Mouse (Mus musculus): ENCODE data around the gene Gria1. TPM values are rescaled to one million over a fixed set of nuclear protein-coding genes. Genes with fewer than 3 reads are reported as not detected.

The Gria1 gene
- polyA plus RNA-seq, 3 experiments from 2014 or later = not detected

DNA sequence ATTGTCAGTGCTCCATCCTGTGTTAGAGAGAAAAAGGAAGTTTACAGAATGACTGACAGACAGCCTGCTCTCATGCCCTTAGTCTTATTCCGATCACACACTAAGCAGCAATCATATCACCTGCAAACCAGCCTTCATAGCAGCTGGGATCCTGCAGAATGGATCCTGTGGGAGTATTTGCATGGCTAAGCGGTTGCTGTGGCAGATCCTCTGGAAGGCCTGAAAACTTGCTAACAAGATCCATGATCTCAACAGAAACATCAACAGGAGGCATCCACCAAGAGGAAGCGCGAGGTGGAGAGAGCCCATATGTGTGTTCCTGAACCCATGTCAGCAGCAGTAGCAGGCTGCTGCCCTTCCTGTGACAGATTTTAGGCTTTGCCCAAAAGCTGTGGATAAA lies 173.0 kb downstream of the Gria1 start:
- no peak for ATAC-seq

DNA sequence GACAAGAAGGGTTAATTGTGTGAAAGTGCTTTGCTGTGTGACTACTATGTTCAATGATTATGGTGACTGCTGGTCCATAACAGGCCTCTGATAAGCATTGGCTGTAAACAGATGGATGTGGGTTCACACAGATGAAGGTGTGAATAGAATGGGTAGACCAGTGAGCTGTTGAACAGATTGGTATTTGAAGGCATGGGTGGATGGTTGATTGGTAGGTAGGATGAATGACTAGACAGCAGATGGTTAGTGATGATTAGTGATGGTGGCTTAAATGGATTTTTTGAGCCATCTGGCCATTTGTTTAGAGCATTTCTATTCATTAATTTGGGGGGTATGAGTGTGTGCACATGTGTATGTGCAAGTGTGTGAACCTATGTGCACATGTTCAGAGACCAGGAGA lies 173.9 kb downstream of the Gria1 start:
- ATAC-seq = no peak

DNA sequence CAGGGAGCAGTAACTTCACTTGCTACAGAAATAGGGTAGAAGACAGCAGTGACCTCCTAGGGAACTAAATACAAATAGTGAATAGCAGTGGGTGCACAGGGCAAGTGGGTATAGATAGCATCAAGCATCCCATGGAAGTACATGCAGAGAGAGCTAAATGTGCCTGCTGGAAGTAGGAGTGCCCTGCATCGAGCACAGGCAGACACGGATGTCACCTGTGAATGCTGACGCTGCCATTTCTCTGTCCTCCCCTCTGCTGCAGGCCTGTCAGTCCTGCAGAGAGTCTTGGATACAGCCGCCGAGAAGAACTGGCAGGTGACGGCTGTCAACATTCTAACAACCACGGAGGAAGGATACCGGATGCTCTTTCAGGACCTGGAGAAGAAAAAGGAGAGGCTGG lies 178.2 kb downstream of the Gria1 start:
- ATAC-seq = no peak

DNA sequence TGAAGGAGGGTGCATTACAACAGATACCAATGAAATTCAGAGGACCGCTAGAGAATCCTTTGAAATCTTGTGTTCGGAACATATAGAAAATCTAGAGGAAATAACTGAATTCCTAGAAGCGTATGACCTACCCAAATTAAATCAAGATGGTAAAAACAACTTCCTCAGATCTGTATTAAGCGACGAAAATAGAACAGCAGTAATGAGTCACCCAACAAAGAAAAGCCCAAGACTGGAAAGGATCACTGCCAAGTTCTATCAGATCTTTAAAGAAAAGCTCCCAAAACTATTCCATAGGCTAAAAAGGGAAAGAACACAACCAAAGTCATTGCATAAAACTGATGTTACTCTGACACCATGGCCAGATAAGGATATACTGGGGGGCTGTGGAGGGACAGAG lies 183.6 kb downstream of the Gria1 start:
- no peak for ATAC-seq

DNA sequence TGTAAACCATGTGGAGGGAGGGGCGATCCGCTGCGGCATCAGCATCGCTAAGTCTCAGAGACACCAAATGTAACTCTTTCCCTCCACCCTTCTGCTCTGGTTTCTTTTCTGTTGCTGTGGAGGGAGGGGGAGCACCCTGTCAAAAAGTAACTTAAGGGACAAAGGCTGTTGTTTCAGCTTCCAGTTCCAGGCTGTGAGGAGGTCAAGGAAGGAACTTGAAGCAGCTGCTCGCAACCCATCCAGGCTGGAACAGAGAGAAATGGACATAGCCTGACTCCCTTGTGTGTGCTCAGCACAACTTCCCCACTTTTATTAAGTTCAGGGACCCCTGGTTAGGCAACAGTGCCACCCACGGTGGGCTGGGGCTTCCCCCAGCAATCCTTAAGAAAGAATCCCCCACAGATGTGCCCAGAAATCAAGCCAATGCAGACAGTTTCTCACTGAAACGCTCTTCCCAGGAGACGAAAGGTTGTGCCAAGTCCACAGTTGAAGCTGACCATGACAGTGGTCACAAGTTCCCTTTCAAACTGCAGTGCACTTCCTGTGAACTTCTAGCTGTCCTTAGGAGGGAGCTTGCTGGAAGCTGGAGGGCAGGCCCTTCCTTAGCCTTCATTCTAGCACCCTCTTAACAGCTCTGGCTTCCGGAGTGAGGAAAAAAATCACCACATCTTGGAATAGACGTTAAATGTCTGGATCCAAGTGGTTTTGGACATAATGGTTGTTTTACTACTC lies 190.2 kb downstream of the Gria1 start:
- ATAC-seq = no peak

DNA sequence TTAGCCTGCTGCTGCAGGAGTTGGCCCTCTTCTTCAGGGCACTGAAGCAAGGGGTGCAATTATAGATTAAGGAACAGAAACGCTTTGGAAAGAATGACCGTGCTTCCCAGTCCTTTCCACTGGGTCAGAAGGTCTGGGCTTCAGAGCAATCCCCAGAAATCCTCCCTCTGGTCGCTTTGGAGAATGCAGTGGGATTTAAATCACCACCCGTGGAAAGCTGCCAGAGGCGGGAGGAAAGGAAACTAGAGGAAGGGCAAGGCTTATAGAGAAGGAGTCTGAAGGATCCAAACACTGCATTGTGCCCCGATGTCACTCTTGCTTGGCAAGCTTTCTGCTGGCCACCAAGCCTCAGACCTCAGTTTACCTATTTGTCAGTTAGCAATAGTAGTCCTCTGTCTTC lies 193.2 kb downstream of the Gria1 start:
- ATAC-seq = no peak

DNA sequence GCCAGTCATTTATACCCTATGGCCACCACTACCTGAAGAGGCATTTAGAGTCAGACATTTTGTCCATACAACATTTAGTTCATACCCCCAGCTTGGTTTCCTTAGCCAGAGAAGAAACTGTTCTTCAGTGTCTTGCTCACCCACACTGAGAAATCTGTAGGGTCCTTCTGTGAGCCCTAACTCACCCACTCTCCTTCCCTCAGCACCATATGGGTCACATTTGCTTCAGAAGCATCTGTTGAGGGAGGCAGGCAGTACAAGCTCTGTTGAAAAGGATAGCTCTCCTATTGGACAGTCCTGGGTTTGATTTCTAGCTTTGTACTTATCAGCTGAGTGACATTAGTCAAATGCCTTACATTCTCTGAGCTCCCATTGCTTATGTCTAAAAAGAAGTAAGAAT lies 196.1 kb downstream of the Gria1 start:
- ATAC-seq = no peak

DNA sequence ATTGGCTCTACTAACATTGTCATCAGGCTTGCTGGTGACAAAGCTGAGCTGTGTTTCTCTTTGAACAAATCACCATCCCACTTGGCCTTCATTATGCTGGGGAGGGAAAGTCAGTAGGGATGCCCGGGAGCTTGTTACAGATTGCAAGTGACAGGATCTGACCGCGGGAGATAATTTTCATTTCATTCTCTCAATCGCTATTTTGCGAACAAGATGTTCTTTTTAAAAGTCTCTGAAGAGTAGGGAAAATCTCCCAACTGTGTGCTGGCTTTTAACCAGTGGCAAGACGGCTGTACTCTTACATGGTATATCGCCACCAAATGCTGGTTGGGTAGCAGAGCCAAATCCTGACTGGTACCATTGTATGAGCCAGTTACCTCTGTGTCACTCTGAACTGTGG lies 202.9 kb downstream of the Gria1 start:
- ATAC-seq = no peak

DNA sequence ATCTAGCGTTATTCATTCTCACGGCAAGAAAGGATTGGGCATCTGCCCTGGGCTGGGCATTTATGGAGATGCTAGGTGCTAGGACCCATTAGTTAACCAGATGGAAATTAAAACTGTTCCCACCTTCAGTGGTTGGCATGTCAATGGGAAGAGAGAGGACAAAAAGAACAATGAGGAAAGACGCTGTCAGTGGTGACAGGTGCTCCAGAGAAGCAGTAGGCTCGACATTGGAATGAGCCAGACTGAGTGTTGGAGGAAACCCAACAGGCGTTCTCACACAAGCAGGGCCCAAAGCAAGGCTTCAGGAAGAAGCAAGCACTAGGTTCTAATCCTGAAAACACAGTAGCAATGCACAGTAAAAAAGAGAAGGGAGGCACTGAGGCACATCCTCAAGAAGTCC lies 203.4 kb downstream of the Gria1 start:
- ATAC-seq = no peak

DNA sequence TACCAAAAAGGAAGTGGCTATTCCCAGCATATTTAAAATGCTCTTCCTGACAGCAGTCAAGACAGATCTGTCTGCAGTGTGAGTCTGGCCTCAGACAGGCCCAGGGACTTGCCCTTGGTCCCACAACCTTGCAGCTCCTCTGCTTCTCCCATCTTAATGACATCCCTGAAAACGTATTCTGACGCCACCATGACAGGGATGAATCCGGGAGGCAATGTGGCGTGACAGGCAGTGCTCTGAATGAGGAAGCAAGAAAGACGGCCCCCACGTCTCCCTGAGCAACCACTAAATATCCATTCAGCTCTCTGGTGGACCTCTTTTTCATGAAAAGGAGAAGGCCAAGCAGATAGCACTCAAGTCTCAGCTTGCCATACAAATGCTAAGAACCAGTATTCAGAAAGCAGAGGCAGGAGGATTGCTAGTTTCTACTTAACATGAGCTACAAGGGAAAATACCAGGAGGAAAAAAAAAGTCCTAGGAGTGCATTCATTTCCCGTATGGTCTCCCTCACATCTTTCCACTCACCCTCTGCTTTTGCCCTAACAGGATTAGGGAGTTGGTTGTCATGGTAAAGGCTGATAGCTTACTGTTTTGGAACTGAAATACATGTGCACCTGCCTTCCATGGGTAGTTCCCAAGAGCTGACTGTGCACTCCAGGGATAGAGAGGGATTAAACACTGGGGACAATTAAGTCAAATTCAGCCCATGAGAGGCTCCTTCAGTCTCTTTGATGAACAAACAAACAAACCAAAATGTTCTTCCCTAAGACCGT lies 211.8 kb downstream of the Gria1 start:
- no peak for ATAC-seq

DNA sequence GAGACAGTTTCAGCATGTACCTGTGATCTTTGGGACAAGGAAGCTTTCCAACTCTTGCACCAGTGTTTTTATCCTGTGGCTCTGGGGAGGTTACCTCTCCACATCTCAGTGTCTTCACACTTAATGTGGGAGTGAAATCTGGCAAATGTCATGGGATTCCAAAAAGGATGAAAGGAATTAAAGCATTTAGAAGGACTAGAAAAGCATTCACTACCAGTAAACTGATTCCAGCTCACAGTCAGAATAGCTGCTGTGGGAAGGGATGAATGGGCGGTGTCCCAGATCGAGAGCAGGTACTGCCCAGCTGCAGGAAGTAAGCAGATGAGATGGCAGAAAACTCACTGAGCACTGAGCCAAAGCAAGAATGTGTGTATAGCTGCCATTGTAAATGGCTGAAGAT lies 224.3 kb downstream of the Gria1 start:
- no peak for ATAC-seq

DNA sequence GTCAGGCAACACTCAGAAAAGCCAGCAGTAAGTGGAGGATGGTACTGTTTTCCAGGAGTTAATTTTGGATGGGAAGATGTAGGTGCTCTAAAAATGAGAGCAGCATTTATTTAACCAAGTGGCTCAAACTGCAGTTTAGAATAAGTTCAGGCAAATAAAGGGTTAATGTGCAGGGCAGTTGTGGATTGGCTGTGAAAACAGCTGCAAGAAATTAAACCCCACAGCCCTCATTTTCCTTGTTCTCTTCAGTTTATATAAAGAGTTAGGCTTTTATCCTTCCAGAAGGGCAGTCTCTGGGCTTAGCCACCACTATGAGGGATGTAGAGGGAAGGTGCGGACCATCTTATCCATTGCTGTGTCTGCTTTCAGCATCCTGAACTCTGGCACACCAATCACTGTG lies 225.2 kb downstream of the Gria1 start:
- no peak for ATAC-seq

DNA sequence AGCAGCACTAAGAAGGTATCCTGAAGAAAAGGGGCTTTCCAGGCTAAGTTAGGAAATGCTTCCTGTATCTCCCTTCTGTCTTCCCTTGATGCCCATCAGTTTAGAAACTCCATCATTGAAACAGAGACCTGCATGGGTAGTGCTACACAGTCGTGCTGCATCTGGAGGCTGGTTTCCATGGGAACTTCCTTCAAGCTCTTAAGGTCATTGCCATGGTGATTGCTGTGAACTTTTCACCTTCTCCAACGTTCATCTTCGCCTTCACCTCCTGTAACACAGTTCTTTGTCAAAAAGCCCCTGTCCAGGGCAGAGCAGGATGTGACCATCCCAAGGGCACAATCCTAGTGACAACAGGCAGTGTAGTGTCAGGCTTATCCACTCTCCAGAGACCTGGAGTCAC lies 228.6 kb downstream of the Gria1 start:
- ATAC-seq = no peak

DNA sequence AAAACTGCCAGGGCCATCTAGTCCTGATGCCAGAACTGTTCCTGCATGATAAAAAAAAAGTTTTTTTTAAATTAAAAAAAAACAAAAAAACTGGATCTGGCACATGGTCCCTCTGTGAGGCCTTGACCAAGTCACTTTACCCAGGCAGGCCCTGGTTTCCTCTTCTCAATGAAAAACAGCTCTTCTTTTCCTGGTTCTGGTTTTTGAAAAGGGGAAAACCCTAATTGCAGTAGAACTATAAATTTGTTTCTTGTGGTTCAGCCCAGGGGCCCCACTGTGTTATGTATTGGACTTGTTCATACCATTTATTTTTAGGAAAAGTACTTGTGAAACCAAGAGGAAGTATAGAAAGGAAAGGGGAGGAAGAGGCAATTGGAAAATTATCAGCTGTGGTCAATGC lies 232.6 kb downstream of the Gria1 start:
- ATAC-seq = no peak

DNA sequence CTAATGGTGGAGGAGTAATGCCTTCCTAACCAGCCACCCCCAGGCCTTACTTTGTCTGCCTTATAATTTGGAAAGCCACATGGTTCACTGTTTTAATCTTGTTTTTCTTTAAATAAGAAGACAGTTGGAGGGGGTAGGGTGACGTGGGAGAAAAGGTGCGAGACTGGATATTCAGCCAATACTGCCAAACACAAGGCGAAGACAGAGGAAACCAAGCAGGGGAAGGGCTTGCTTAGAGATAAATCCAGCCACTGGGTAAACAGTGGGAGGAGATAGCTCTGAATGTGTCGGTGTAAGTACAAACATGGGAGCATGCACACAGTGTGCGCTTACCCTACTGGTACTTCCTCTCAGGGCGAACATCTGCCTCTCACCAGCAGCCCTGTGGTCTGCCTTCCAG lies 233.4 kb downstream of the Gria1 start:
- ATAC-seq = no peak

DNA sequence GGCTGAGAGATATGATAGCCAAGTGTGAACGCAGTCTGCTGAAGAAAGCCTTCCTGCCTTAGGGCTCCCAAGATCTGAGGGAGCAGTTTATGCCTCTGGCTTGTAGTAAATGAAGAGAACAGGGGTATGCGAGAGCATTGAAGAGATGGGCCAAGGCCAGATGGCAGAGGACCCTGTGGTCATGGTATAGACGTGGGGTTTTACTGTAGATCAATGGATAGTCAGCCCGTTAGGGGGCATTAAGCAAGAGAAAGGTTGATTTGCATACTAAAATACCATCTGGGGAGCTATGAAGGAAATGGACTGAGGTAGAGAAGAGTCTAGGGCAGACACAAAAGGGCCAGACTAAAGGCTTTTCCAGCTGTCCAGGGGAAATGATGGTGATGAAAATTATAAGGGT lies 237.7 kb downstream of the Gria1 start:
- ATAC-seq = no peak

DNA sequence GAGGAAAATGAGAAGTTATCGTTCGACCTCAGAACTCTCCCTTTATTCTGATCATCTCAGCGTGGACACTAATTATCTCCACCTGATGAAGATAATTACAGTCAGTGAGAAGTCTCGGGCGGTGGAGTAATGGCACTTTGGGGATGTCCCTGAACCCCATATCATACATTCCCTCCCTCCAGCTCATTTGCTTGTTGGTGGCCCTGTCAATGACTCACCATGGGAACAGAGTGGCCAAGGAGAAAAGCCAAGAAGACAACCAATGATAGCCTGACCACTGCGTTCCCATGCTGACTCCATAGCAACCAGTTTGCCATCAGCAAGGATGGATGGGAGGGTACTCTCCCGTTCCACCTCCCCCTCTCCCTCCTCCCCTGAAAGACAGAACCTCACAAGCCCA lies 238.9 kb downstream of the Gria1 start:
- no peak for ATAC-seq

DNA sequence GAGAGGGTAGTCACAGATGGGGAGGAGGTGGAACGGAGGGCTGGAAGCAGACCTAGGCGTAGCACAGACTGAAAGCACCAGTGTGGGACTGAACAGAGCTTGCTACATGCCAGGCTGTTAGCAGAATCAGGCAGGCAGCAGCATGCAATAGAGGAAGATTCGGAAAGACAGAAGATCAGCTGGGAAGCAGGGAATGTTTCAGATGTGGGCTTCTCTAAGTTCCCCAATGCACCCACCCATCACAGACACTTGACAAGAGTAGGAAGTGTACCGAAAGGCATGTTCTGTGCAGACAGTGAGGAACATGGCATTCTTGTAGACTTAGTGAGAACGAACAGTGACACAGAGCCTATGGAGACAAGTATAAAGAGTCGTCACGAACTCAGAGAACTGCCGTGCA lies 260.5 kb downstream of the Gria1 start:
- no peak for ATAC-seq

DNA sequence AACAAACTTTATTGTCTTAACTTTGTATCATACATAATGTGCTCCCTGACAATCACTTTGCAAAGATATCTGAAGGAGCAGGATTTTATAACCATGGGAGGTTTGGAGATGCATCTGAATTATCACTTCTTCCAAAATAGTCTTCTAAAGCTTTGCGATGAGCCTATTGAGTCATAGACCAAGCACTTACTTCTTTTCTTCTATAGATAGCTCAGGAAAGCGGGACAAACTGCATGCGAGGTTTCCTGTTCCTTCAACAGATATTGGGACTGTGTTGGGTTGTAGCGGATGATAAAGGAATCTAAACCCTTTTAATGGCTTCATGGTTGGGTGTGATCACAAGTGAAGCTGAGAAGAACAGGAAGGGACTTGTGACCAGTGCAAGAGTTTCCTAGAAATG lies 263.5 kb downstream of the Gria1 start:
- no peak for ATAC-seq

DNA sequence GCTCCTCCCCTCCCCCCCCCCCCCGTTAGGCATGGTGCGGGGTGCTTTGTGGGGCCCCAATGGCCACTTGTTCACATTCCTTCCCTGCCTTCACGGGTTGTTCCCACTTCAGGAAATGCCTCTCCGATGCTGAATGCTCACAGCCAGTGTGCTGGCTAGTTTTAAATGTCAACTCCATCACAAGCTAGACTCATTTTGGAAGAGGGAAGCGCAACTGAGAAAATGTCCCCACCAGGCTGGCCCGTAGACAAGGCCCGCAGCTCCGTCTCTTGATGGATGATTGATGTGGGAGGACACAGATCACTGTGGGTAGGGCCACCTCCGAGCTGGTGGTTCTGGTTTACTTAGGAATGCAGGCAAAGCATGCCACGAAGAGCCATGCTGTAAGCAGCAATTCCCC lies 266.9 kb downstream of the Gria1 start:
- ATAC-seq = no peak

DNA sequence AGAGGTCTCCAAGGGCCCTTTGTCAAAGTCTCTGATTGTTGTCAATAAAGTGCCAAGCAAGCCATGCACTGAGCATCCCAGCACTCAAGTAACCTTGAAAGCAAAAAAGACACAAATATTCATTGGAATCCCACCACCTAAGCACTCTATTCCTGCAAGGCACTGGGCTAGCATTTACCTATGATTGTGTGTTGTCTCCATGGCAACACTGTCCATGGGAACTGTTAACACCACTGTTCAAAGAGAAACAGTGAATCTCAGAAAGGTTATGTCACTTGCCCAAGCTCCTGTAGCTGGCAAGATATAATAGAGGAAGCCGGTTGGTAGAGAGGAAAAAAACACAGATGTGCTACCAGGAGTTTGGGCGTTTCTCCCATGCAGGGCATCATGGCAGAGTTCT lies 274.9 kb downstream of the Gria1 start:
- ATAC-seq = no peak

DNA sequence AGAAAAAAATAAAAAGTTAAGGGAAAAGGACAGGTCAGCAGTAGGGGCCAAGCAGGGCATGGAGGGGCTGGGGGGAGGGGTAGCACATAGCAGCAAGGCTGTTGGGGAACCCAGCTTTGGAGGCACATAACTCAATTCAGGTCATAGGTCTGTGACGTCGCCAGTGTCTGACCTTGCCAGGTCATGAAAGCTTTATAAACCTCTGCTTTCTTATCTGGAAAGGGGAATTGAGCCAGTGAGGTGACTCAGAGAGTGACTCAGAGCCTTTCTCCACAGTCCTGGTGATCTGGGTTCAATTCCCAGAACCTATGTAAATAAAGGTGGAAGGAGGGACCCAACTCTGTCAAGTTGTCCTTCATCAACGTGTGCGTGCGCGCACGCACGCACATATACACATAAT lies 286.2 kb downstream of the Gria1 start:
- no peak for ATAC-seq

DNA sequence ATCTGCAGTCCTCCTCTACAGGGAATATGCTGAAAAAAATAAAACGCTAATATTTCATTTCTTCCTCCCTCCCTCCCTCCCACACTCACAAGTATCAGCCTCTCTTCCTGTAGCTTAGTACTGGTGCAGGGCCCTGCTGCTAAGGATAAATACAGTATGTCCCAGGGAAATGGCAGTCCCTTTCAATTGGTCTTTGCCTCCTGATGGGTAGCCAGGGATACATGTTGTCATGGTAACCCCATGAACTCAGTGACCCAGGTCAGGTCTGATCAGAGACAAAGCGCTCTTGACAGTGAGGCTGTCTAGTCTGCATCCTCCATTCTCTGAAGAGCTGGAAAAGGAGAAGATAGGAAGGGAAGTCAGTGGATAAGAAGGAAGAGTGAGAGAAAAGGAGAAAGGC lies 287.1 kb downstream of the Gria1 start:
- ATAC-seq = no peak

DNA sequence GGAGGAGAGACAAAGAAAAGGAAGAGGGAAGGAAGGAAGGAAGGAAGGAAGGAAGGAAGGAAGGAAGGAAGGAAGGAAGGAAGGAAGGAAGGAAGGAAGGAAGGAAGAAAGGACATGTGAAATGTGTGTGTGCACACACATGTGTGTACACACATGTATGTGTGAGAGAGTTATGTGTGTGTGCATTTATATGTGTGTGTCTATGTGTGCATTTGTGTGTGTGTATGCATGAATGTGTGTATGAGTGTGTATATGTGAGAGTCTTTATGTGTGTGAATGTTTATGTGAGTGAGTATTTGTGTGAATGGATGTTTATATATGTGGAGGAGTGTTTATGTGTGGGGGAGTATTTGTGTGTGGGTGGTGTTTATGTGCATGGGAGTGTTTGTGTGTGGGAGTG lies 287.5 kb downstream of the Gria1 start:
- no peak for ATAC-seq

DNA sequence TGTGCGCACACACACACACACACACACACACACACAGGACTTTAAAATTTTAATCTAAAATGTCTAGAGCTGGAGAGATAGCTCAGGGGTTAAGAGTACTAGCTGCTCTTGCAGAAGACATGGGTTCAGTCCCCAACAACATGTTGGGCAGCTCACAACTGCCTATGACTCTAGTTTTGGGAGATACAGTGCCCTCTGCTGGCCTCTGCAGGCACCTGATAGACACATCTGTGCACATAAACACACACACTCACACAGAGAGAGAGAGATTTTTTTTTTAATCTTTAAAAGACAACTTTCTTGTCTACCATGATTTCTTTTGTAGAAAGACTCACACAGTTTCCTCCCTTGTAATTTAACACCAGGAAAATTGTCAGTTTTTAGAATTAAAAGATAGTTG lies 292.4 kb downstream of the Gria1 start:
- ATAC-seq = no peak
